Mouse (Mus musculus) left cerebral cortex, adult 8-10 months (tissue): ENCODE data around the gene Rfk. TPM values are rescaled to one million over a fixed set of nuclear protein-coding genes. Genes with fewer than 3 reads are reported as not detected.

Experiments
- DNase-seq, 2 experiments: peaks; one replicate each; pipeline ENCODE4 v3.0.0; 2022; ENCODE audit warnings: low spot score in 2 of 2
- total RNA-seq, 4 experiments: library from RNA; stranded (reverse); gene quantifications; 2 replicates each; pipeline ENCODE4 v1.2.4; 2022

The Rfk gene
- total RNA-seq, result 10 to 100 TPM; 59.9 to 70.4 (median 61.9) TPM

DNA sequence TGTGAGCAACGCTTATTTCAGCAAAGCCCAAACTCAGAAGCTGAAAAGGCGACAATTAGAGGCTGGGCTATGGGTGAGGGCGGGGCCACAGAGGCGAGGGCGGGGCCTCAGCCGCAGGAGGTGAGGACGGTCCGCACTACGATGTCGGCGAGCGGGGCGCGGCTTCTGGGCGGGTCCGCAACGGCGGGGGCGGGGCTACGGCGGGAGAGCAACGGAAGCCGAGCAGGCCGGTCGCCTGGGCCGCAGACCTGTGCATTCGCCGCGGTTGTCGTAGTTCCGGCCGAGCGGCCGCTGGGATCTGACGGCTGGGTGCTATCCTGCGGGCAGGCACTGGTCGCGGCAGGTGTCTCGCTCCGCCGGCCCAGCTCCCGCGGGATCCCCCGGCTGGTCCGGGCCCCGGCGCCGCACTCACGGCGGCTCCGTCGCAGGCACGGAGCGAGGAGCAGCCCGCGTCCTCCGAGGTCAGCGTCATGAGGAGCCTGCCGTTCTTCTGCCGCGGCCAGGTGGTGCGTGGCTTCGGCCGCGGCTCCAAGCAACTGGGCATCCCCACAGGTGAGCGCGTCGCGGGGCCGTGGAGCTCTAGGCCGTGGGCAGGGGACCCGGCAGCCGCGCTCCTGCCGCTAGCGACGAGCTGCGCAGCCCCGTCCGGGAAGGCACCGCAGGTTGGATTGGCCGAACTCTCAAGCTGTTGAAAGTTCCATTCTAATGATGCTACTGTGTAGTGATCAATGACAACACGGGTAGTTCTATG, at the start of gene Rfk:
Rfk (plus strand) TSS at position 203 of the 751 bp plus-strand sequence.
- peak; percentile 61 to 86 for DNase-seq

DNA sequence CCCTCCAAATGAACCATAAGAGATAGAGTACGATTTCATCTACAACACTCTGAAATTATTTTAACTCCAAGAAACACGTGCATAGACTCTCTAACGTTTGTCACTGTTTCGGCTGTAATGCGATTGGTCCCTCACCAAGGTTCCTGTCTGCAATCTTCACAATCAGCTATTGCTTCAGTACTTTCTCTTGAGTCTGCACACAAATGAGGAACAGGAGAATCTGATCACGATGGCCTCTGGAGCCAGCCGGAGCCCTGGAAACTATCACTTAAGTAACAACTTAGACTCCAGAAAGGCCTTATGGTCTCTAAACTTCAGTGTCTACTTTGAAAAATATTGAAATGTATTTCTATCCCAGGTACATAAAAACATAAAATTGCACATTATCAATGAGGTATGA, 49.0 kb upstream of the Rfk start:
- DNase-seq, result no peak

DNA sequence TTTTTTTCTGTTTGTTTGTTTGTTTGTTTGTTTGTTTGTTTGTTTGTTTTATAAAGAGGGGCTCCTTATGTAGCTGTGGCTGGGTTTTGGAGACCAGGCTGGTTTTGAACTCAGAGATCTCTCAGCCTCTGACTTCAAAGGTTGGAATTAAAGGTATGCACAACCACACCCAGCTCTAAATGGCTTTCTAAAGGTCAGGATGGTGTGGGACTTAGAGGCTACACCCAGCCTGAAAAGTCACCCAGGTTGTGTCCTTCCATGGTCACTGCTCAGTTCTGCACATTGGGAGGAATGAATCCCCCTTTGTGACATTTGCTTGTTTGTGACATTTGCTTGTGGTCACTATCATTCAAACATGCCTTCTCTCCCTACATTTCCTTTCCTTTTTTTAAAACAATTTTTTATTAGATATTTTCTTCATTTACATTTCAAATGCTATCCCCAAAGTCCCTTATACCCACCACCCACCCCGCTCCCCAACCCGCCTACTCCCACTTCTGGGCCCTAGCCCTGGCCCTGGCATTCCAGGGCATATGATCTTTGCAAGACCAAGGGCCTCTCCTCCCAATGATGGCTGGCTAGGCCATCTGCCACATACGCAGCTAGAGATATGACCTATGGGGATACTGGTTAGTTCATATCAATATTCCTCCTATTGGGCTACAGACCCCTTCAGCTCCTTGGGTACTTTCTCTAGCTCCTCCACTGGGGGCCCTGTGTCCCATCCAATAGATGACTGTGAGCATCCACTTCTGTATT, 46.9 kb upstream of the Rfk start:
- DNase-seq, result no peak

DNA sequence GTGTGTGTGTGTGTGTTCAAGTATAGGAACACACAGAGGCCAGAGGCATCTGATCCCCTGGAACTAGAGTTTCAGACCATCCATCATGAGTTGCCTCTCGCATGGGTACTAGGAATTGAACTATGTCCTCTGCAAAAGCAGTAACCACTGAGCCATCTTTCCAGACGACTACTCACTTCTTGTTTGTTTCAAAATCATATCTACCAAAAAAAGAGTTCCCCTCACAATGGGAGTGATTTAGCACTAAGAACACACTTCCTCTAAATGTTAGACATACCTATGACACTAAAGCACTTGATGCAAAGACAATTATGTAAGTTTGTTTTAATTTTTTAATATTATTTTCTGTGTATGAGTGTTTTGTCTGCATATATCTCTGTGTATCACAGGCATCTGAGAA, 46.0 kb upstream of the Rfk start:
- DNase-seq, result no peak

DNA sequence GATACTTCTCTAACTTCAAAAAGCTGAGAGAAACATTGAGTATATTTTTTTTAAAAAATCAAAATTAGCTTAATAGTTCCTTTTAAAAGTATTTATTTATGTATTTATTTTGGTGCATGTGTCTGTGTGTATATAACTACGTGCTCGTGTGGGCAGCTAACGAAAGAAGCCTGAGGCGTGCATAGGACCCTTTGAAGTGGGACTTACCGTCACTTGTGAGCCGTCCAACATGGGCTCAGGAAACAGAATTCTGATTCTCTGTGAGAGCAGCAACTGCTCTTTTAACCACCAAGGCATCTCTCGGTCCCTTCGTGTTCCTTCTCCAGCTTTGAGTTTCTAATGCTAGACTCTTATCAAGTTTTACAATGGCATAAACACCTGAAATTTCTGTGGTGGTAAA, 40.1 kb upstream of the Rfk start:
- DNase-seq, result no peak

DNA sequence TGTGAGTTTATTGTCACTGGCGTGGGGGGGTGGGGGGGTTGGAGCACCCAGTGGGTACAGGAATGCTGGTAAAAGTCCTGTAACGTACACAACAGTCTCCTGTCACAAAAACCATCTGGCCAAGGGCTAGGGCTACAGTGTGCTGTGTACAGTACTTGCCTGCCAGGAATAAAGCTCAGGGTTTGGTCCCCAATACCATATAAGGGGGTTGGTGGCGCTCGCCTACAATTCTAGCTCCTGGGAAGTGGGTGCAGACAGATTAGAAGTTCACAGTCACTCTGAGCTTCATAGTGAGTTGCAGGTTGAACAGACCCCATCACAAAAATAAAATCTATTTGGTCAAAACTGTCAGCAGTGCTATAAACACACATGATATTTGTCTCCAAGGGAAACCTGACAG, 39.5 kb upstream of the Rfk start:
- DNase-seq, result no peak

DNA sequence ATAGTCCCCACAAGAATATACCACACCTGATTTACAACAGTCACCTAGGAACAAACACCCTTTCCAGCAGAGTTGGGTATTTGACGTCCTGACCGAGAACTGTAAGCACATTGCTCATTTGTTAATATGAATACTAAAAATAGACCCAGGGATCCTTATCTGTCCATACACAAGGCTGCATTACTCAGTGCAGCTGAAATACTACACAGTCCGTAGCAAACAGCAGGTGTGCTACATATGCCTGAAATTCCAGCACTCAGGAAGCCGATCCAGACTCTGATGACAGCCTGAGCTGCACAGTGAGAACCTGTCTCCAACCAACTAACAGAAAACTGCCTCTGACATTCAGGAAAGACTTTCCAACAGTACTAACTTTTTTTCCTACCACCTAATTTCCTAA, 39.0 kb upstream of the Rfk start:
- no peak for DNase-seq

DNA sequence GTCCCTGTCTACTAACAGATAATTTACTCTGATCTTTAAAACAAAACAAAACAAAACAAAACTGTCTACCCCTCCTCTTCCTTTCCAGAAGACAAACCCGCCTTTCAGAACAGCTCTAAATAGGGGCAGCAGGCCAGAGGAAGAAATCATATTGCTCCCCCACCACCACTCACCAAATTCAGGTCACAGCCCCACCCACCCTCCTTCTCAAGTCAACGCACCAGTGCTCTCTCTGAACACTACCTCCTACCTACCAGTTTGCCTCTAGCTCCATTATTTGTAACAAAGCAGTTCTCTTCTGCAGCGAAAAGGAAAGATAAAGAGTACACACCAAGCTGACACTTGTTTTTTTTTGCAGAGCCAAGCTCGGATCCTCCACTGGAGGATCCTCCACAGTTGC, 38.5 kb upstream of the Rfk start:
- no peak for DNase-seq

DNA sequence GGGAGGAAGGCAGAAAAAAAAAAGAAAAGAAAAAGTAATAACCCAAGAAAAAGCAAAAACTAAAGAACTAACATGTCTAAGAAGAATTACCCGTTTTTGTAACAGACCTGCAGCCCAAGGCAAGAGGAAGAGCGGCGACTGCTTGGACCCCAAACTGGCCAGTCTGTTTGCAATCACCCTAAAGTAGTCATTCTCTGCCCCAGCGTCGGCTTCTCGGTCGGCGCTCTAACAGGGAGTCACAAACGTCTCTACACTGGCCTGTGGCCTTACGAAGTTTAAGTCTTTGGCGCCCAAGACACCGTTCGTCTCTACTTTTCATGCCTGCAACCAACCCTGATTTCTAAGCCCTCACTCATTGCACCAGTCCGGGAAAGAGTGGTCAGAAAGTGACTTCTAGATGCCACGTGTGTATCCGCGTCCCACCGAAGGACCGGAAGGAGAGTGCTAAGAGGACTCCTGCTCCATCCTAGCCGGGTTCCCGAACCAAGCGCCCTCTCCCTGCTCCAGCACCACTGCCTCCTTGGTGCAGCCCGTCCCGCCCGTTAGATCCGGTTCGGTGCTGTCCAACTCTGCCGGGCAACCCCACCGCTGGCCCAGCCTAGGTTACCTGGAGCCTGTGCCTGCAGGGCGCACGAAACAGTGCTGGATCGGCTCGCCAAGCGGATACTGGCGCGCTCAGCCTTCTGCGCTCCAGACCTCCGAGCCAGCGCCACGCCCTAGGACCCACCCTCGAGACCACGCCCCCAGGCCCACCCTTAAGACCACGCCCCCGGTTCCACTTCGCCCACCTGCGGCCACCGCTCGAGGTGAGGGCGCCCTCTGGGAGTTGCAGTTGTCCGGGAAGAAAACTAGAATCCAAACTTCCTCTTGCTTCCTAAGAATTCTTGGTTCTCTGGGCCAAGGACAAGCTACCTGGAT, 37.6 kb upstream of the Rfk start:
- DNase-seq, result no peak

DNA sequence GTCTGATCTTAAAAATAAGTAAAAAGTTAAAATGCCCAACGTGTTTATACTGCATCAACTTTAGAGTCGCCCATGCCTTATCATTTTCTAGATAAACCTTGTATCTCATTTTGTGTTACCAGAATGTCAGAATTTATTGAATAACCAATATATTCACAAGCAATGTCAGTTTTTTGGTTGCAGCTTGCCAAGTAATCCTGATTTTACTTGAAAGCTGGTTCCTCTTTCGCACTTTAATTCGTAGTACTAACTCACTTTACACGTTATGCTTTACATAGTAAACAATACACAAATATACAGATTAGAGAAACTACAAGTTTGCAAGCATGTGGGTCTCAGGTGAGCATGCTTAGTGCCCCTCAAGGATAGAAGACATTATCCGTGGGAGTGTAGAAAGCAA, 36.9 kb upstream of the Rfk start:
- DNase-seq, result no peak

DNA sequence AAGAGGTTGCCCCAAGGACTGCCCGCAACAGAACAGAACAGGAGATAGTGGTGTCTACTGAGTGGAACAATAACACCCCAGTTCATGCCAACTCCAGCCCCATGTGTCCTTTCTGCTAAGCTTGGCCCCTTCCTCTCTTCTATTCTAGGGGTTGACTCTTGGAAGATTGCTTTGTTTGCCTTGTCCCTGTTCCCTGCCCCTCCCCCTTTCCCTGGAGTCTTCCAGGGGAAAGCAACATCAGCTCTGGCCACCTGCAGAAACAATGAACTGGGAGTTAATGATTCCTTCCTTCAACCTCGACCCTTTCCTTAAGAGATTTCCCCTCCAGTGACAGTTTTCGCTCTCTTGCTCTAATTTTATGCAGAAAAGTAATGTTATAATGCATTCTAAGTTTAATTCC, 36.5 kb upstream of the Rfk start:
- no peak for DNase-seq

DNA sequence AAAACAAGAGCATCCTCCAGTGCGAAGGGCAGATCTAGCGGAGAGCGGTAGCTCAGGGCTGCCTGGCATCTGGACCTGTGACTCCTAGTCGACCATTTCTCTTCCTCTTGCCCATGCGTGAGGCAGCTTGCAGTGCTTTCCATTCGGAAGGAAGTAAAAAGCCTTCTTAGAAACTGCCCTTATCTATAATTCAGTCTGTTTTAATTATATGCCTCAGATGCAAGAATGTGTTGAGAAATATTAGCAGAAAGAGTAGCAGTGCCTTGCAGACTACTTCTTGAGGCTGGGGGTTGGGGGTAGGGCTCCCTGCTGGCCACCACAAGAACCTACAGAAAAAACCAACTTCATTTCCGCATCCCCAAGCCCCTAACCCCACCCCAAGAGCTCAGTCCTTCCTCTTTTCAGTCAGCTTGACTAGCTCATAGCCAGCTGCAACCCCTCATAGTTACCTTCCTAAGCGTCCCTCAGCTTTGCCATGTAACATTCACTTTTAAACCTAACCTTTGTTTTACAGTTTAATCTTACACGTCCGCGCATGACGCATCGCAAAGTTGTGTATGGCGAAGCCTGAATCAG, 34.4 kb upstream of the Rfk start:
- no peak for DNase-seq

DNA sequence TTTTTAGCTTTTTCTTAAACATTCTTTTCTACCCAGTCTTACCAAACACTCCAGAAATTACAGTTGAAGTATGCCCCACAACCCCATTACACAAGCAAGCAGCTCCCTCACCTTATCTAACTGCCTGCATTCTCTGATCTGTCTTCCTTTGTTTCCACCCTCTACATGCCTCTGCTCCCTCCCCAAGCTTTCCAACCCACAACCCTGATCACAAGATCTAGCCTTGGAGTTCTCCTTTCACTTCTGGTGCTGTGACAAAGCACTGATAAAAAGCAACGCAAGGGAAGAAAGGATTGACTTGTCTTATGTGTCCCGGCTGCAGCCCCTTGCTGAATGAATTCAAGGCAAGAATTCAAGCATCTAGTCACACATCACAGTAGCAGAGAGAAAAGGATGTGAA, 32.7 kb upstream of the Rfk start:
- DNase-seq, result no peak

DNA sequence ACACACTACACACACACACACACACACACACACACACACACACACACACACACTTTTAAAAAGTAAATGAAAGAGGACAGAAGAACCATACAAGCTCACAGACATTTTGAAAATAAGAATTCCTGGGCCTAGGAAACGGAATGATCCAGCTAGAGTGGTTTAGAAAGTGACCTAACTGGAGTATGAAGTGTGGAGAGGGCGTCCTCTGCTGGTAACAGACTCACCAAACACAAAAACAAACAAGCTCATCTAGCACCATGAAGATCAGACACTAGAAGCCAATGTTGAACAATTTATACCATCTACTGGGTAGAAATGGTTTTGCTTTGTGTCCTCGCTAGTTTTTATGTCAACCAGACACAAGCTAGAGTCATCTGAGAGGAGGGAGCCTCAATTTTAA, 29.1 kb upstream of the Rfk start:
- no peak for DNase-seq

DNA sequence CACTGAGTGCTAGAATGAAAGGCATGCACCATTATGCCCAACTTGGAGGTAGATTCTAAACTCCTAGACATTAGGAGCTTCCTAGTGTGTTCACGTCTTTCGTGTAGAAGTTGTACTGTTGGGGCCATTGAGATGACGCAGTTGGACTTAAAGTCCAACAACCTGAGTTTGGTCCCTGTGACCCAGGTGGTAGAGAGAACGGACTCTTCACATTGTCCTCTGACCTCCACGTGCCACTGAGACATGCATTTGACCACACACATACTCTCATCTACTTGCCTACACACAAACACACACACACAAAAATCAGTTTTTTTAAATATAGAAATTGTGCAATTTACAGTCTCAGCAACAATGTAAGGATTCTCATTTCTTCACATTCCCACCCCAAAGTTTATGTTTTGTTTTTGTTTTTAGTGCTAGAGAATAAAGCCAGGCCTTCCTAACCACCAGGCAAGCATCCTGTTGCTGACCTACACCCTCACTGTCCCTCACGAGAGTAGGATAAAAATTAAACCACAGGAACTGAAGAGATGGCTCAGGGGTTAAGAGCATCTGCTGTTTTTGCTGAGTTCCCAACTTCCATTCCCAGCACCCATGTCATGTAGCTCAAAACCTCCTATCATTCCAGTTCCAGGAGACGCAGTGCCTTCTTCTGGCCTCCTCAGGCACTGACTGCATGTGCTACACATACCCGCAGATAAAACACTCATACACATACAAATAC, 27.3 kb upstream of the Rfk start:
- DNase-seq, result no peak

DNA sequence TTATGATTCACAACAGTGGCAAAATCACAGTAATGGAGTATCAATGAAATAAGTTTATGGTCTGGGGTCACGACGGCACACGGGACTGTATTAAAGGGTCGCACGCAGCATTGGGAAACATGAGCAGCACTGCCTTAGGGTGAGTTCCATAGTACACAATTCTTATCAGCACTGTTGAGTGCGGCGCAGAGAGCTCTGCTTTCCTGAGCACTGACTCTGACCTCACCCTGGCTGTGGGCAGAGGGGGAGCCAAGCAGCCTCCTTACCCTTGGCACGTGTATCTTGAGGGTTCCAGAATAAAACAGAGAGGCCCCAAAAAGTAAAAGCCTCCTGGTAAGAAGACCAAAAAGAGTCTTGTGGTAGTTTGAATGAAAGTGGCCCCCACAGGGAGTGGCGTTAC, 25.3 kb upstream of the Rfk start:
- no peak for DNase-seq

DNA sequence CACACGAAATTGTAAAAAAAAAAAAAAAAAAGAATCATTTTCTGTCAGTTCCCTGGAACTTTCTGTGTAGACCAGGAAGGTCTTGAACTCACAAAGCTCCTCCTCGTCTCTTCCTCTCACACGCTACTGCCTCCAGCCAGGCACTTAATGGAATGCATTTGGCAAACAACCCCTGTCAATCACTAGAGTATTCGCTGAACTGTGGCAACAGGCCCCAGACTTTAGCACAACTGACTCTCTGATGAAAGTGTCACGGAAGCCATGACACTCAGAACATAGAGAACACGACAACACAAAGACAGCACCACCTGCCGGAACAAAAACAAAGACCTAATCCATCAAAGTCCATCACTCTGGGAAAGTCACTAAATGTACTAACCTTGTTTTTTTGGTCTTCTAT, 24.3 kb upstream of the Rfk start:
- no peak for DNase-seq

DNA sequence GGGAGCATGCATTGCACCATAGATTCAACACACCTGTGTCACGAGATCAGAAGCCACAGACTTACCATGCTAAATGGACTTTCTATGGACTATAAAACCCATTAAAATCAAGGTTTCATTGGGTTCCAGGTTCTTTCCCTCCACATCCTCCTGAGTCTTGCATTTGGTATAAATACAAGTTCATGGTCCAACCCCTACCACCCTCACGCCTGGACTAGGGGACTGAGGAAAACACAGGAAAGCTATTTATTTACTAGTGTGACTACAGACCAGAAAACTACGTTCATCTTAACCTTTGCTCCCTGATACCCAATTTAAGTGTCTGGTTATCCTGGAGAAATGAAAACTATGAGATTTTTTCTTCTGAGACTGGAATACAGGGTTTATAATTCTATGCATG, 21.1 kb upstream of the Rfk start, which contains the start of gene Gcnt1:
Gcnt1 (minus strand) TSS at position 144 of the 400 bp plus-strand sequence.
- DNase-seq, result no peak

DNA sequence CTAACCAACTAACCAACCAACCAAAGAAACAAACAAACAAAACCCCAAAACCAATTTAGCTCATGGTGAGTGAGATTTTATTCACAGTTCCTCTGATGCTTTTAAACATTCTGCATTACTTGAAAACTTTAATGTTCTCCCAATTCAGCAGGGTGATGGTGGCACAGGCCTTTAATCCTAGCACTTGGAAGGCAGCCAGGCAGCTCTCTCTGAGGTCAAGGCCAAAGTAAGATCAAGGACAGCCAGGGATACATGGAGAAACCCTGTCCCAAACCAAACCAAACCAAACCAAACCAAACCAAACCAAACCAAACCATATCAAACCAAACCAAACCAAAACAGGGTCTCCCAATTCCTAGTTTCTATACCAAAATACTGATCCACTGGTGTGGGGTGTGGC, 15.0 kb upstream of the Rfk start:
- DNase-seq, result no peak

DNA sequence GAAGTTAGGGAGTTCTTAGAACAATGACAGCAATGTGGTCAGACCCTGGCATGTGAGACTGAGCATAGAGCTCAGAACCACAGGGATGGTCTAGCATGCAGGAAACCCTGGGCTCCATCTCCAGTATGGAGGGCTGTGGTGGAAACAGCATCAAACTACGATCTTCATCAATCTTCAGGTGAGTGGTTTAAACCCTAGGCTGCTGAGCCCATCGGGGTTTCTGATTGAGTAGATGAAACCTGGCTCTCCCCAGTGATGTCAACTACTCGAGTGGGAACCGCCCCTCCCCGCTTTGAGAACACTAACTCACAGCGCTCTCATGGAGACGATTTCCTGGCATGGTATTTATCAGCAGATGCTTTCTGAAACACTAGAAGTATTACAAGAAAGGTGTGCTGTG, 13.3 kb upstream of the Rfk start:
- no peak for DNase-seq

DNA sequence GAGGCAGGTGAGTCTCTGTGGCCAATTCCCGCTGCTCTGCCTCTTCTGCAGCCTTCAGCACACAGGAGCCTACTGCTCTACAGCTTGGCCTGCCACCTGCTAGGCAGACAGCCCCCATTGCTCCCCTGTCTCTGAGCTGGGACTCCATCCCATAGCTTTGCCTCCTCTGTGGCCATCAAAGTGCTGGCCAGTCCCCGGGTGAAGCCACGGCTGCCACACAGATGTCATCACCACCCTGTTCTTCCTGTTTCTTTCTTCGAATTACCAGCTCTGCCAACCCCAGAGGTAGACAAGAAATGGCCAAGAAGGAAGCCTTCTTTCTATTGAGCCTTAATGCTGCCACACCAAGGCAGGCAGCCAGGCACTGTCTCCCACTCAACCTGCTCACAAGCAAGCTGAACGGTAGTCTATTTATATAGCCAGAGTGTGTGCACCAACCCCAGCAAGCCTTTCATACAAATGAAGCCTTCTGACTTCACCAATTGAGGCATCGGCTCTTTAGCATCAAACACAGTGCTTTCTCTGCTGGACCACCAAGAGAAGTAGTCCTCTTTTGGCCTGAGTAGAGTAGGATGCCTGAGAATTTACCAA, 10.9 kb upstream of the Rfk start:
- DNase-seq, result no peak
